ENCODE assay signal across 8 mouse cellular contexts in the genomic region with DNA sequence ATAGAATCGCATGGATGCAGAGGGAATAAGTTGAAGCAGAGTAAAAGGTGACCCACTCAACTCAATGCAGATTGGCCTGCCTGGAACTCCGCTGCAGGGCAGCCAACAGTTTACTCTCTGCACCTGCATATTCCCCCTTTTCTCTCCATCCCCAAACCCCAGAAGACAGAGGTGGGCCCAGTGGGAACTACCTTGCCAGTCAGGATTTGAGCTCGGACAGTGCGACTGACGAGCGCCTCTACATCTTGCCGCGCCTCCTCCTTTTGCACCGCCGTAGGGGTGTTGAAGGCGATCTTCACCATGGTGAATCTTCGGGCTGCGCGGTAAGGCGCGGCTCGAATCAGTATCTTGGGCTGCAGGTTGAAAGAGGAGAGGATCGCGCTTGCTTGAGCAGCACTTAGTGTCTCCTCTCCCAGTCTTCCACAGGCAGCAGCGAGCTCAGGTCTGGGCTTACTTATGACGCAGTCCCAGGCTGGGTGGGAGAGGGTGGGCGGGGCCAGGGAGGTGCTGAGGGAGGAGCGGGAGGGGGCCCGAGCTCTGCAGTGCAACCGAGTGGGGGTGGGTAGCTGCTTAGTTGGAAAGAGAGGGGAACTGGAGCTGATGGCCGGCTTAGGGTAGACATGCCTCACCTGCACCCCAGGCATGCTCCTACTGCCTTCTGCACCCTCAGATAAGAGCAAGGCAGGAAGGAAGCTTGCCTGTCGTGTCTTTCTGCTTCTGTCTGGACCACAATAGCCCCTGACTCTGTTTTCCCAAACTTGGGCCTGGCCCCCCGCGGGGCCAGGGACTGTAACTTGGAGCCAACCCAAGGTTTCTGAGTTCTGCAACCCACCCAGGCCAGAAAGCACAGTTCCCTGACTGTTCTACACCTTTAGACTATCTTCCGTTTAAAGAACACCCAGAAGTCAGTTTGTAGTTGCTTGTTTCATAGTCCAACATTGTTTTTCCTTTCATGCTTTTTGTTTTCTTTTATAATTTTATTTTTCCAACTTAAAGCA. TPM values are rescaled to one million over a fixed set of nuclear protein-coding genes. Genes with fewer than 3 reads are reported as not detected.
A peak's percentile ranks its signal among the peaks of the same experiment; 100 is the strongest.
DNase-seq lines count a peak whose midpoint lies in the region; ATAC-seq and TF ChIP-seq lines count a peak whose summit lies in the region.

A gene (minus strand): TSS at position 462 of the 998 bp plus-strand sequence.

- TF ChIP-seq CTCF in liver, adult 2 months (IDR thresholded peaks at IDR 0.05; ENCODE audit: low read depth, low read length): no peak

- peak within 1 kb of the TSS; percentile 62 for H3K4me2 ChIP-seq in intestine, embryonic 16.5 days (ENCODE audit: low read depth, low read length)
- peak within 1 kb of the TSS; percentile 24 for H3K4me2 ChIP-seq in myocyte (ENCODE audit: low read depth)

- ATAC-seq in intestine, embryonic 16.5 days: peak; percentile 96

- no peak within 1 kb of the TSS for H3ac ChIP-seq in myocyte (ENCODE audit: control insufficient read depth, insufficient read length)

- peak; percentile 9 for DNase-seq in right cerebral cortex, adult 18-20 months
- DNase-seq in right cerebral cortex, postnatal 36 days (ENCODE audit: low spot score in 2 of 2): no peak
- peak; percentile 65 for DNase-seq in embryo, embryonic 9.5 days (ENCODE audit: extremely low spot score)
- DNase-seq in heart, adult 18-20 months: peak; percentile 18 to 21
- no peak for DNase-seq in liver, adult 2 months (ENCODE audit: extremely low read depth, low read depth, low spot score)
- peak; percentile 44 for DNase-seq in testis, postnatal 10 days (ENCODE audit: low spot score)

- no peak for TF ChIP-seq POLR2A in liver, adult 2 months (IDR thresholded peaks at IDR 0.05; ENCODE audit: extremely low read depth, insufficient read depth, low read length)
- TF ChIP-seq POLR2A in myocyte (IDR thresholded peaks at IDR 0.05; ENCODE audit: insufficient read length, low read depth): no peak

- no peaks in the 10 kb centered on the region for H3K36me3 ChIP-seq in intestine, embryonic 16.5 days (ENCODE audit: control insufficient read depth, insufficient read depth, low read length)
- H3K36me3 ChIP-seq in liver, adult 2 months (ENCODE audit: control insufficient read depth, insufficient read depth, low read length): no peaks in the 10 kb centered on the region
- H3K36me3 ChIP-seq in myocyte (ENCODE audit: control insufficient read depth, insufficient read depth): no peaks in the 10 kb centered on the region

- peak within 1 kb of the TSS; percentile 59 for H3K4me3 ChIP-seq in intestine, embryonic 16.5 days (ENCODE audit: low read length)
- H3K4me3 ChIP-seq in liver, adult 2 months (ENCODE audit: insufficient read depth, low read depth, low read length): peak within 1 kb of the TSS; percentile 54
- no peak within 1 kb of the TSS for H3K4me3 ChIP-seq in myocyte

- H3K9me3 ChIP-seq in intestine, embryonic 16.5 days (ENCODE audit: control insufficient read depth, low read length): no peaks in the 10 kb centered on the region

- H3K4me1 ChIP-seq in intestine, embryonic 16.5 days (ENCODE audit: control insufficient read depth, insufficient read depth, low read length): no peaks in the 10 kb centered on the region
- H3K4me1 ChIP-seq in liver, adult 2 months (ENCODE audit: control insufficient read depth, insufficient read depth, low read length): 0 out of 2 replicates have a peak, but pooled peaks cover 2% of the 10 kb centered on the region

- peak within 1 kb of the TSS; percentile 65 for H3K9ac ChIP-seq in intestine, embryonic 16.5 days (ENCODE audit: low read depth, low read length)
- peak within 1 kb of the TSS; percentile 43; the same call in 1 of the 2 replicates for H3K9ac ChIP-seq in liver, adult 2 months (ENCODE audit: low read depth, low read length)

- no peaks in the 10 kb centered on the region for H3K79me2 ChIP-seq in liver, adult 2 months (ENCODE audit: control insufficient read depth, insufficient read depth, low read length)
- H3K79me2 ChIP-seq in myocyte (ENCODE audit: control insufficient read depth, insufficient read depth): no peaks in the 10 kb centered on the region

- H3K27ac ChIP-seq in intestine, embryonic 16.5 days (ENCODE audit: low read length): peak within 1 kb of the TSS; percentile 56
- no peak within 1 kb of the TSS for H3K27ac ChIP-seq in liver, adult 2 months (replicated peaks; ENCODE audit: insufficient read depth, low read depth, low read length)

- no peaks in the 10 kb centered on the region for H3K27me3 ChIP-seq in intestine, embryonic 16.5 days (replicated peaks; ENCODE audit: control insufficient read depth, insufficient read depth, low read length)
- no peaks in the 10 kb centered on the region for H3K27me3 ChIP-seq in liver, adult 2 months (ENCODE audit: control insufficient read depth, insufficient read depth, low read length)
- H3K27me3 ChIP-seq in myocyte (ENCODE audit: control insufficient read depth, insufficient read depth, insufficient read length): no peaks in the 10 kb centered on the region

- 11% methylated on average over 30 of the region's 30 CpGs for WGBS in intestine, embryonic 16.5 days
- WGBS in liver, adult 2 months: 3% methylated on average over 25 of the region's 30 CpGs

TF ChIP-seq in myocyte, 11 proteins besides CTCF, POLR2A, EP300 and RAD21:
- TF ChIP-seq USF1 (IDR thresholded peaks at IDR 0.05; ENCODE audit: low read depth): no peak
- TF ChIP-seq SRF (IDR thresholded peaks at IDR 0.05; ENCODE audit: control insufficient read depth, insufficient read length, low read depth): no peak
- TF ChIP-seq TCF3 (IDR thresholded peaks at IDR 0.05; ENCODE audit: insufficient read length, low read depth): no peak
- no peak for TF ChIP-seq CEBPB (IDR thresholded peaks at IDR 0.05; ENCODE audit: insufficient read depth, poor library complexity, severe bottlenecking)
- TF ChIP-seq E2F4 (IDR thresholded peaks at IDR 0.05; ENCODE audit: insufficient read depth): no peak
- TF ChIP-seq POLR2AphosphoS2 (IDR thresholded peaks at IDR 0.05; ENCODE audit: insufficient read length, low read depth): no peak
- no peak for TF ChIP-seq MAX (IDR thresholded peaks at IDR 0.05; ENCODE audit: low read depth)
- TF ChIP-seq MYOG (IDR thresholded peaks at IDR 0.05; ENCODE audit: control insufficient read depth in 1 of 3, insufficient read depth in 1 of 3, insufficient read length in 2 of 3, low read depth in 2 of 3): no peak
- TF ChIP-seq TCF12 (IDR thresholded peaks at IDR 0.05; ENCODE audit: insufficient read depth, poor library complexity, severe bottlenecking): no peak
- no peak for TF ChIP-seq REST (IDR thresholded peaks at IDR 0.05; ENCODE audit: insufficient read depth, insufficient read length)
- no peak for TF ChIP-seq MYOD1 (IDR thresholded peaks at IDR 0.05; ENCODE audit: control insufficient read depth in 1 of 3, insufficient read length in 2 of 3, low read depth in 2 of 3)

RNA-seq across cellular contexts. Expression of the gene that starts here (rescaled TPM):
- 1 to 10 TPM; 7.4 to 9.5 TPM for total RNA-seq in heart, adult 18-20 months (2021)
- 451 and 480 TPM in 2 replicates for polyA plus RNA-seq in intestine, embryonic 16.5 days (2015; fragmentation: Nextera tagmentation; extraction: Ambion mirVana)
- 0.83 and 1.3 TPM in 2 replicates for total RNA-seq in liver, adult 2 months (2014; rRNA removed)
- 0.41 and 0.53 TPM in 2 replicates for polyA plus RNA-seq in liver, adult 2 months (2012; rRNA removed)
- 1.3 TPM for polyA plus RNA-seq in myocyte (2012; fragmentation: generic; extraction: Trizol)

Comparison
In these comparisons a context has a peak if more than half of its experiments do, and no peak if none do; other contexts are left out.
1. RNA of the gene that starts here (polyA plus RNA-seq): 451 to 480 TPM in intestine, embryonic 16.5 days; 1.3 TPM in myocyte (single experiment) and 0.41 to 0.53 TPM in liver, adult 2 months; every median in the first group is over 100 times any median in the second.
2. DNase-seq: peak in right cerebral cortex, adult 18-20 months (single experiment), embryo, embryonic 9.5 days (single experiment), heart, adult 18-20 months (2 of 2) and testis, postnatal 10 days (single experiment); none in right cerebral cortex, postnatal 36 days (0 of 2) and liver, adult 2 months (single experiment).